Mouse (Mus musculus) heart, adult 9 months (tissue): ENCODE data around the gene Cmtm8.

Experiments used
- DNase-seq, 2 experiments: peaks; one replicate each; pipeline ENCODE4 v3.0.0; 2022; ENCODE audit warnings: low spot score in 2 of 2

Gene Cmtm8

DNA sequence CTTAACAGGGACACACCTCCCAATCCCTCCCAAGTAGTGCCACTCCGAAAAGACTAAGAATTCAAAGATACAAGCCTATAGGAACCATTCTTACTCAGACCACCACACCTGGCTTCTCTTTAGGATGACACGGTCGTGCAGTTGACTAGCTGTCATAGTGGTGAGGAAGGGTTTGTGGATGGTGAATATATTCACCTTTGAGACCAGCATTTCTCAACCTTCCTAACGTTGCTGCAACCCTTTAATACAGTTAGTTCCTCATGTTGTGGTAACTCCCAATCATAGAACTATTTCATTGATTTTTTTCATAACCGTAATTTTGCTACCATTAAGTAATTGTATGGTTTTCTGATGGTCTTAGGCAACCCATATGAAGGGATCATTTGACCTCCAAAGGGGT is 56.8 kb downstream of the Cmtm8 start:
- DNase-seq: no peak

DNA sequence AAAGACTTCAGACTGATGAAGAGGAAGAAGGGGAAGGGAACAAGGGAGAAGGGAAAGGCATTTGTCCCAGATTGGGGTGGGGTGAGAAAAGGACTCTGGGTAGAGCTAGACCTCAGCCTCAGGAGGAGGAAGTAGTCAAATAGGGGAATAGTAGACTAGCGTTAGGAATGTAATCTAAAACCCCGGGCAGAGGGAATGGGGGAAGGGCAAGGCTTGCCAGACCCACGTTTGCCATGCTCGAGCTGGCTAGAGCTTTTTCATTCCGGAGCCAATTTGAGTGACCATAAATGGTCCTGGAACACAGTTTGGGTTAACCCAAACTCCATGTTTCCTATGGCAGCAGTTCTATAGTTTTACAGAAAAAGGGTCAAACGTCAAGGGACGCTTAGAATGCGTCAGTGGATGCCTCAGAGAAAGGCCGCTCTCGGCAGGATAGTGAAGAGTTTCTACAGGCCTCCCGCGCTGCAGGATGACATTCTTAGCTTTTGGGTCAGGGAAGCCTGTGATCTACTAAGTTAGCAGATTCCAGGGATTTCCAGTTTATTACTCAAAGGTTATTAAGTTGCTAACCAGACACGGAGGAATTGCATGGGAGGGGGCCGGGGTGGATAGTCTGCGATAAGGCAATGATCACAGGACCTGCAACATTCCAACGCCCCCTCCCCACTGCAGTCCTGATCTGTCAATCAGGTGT is 58.4 kb downstream of the Cmtm8 start:
- DNase-seq: no peak

DNA sequence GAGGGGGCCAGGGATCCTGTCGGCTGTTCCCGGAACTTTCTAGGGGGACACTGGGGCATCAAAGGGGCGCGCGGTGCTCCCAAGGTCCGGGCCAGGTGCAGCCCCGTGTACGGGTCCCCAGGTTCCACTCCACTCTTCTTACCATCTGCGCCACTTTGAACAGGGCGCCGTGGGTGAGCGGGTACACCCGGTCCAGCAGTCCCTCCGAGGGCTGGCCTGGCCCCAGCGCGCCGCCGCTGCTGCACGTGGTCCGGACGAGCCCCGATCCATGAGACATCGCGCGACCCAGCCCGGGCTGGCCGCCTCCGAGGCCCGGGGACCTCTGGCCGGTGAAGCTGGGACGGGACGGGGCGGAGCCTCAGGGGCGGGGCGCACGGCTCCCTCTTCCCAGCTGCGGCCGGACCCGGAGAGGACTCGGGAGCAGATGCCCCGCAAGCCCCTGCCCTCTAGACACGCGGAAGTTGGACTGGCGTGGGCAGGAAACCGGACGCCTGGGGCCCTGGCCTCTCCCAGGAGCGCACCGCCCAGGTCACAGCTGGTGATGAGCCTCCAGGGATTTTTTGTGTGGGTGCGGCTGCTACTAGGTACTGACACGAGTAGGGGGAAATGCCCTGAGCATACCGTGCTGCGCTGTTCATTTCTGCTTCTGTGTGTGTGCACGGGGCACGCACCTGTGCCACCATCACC is 62.3 kb downstream of the Cmtm8 start, which contains the start of gene Cmtm7:
Cmtm7 (minus strand) TSS at position 331 of the 687 bp plus-strand sequence.
- peak; percentile 85 to 87 for DNase-seq

DNA sequence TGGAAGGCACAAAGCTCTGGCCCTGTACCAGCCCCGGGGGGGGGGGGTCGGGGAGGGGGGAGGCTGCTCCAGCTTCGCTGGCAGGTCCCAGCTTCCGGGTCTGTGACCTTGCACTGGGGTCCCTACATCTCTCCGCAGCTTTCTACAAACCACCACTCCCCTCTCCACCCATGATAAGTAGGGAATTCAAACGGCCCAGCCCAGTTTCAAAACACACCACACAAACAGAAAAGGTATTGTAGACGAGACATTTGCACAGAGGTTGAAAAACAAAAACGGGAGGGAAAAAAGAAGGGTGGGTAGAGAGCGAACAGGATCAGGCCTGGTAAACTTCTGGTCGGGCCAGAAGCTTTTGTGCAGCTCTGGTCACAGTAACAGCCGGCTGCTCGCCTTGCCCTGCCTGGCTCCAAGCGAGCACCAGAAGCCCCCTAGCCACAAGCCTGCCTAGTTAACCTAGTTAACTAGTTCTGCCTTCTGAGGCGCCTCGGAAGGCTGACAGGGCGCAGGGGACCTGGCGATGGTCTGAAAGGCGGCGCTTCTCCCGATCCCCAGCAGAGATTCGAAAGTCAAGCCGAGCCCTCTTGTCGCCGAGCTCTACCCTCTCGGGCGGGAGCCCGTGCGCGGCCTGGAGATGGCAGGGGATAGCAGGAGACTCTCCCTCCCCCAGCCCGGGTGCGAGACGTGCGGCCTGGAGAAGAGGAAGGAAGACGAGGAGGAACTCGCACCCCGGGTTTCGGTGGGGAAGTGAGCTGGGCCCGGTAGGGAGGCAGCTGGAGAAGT is 63.0 kb downstream of the Cmtm8 start:
- DNase-seq: peak; percentile 46 to 67

DNA sequence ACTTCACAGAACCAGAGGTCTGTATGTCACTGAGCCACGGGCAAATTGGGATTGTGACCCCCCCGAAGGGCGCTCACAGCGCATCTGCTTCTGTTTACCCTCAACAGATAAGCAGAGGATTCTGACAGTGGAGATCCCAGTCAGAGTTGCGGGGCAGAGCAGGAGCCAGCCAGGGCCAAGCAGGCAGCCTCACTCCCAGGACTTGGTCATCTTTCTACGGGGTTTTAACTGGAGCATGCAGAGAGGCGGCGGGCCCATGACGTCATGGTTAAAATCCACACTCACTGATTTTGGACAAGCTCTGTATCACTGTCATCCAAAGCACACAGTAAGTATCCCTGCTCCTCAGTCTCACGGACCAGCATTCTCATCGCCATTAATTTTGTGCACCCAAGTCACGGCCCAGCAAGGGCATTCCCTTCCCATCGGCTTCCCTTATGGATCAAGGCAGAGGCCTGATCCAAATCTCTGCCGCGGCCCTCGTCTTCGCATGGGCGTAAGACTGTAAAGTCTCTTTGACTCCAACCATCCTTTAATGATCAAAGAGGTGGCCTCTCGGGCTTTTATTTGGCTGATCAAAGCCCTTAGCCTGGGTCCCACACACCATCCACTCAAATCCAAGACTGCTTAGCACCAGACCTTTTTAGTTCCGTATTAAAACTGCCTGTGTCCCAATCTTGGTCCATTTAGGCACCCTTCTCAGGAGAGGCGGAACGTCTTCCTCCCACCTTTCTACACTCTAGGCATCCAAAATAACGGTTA is 63.8 kb downstream of the Cmtm8 start:
- peak in 1 of 2 experiments; percentile 21 for DNase-seq

DNA sequence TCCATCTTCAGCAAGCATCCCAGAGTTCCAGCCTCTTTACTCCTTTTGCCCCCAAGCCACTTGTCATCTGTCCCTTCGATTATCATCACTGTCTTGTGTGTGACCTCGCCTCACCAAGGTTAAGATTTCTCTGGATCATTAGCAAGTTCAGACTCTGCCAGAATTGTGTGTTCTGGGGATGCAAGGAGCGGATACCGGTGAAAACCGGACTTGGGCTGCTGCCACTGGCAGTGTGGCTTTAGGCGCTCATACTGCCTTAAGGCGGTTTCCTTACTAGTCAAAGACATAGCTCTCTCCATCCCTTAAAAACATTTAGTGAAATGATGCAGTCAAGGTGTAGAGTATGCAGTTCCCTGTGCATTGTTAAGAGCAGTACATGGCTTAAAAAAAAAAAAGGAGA is 65.1 kb downstream of the Cmtm8 start:
- DNase-seq: no peak

DNA sequence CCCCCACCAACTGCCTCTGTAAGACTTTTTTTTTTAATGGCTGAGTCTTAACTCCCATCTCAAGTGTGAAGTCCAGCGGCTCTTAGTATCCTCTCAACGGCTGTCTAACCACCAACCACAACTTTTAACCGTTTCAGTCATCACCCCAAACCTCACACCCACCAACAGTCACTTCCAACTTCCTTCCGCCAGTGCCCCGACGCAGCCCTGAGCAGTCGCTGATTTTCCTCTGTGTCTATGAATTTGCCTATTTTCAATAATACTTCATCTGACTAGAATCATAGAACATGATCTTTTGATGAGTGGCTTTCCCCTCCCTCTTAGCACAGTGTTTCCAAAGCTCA is 65.9 kb downstream of the Cmtm8 start:
- no peak for DNase-seq

DNA sequence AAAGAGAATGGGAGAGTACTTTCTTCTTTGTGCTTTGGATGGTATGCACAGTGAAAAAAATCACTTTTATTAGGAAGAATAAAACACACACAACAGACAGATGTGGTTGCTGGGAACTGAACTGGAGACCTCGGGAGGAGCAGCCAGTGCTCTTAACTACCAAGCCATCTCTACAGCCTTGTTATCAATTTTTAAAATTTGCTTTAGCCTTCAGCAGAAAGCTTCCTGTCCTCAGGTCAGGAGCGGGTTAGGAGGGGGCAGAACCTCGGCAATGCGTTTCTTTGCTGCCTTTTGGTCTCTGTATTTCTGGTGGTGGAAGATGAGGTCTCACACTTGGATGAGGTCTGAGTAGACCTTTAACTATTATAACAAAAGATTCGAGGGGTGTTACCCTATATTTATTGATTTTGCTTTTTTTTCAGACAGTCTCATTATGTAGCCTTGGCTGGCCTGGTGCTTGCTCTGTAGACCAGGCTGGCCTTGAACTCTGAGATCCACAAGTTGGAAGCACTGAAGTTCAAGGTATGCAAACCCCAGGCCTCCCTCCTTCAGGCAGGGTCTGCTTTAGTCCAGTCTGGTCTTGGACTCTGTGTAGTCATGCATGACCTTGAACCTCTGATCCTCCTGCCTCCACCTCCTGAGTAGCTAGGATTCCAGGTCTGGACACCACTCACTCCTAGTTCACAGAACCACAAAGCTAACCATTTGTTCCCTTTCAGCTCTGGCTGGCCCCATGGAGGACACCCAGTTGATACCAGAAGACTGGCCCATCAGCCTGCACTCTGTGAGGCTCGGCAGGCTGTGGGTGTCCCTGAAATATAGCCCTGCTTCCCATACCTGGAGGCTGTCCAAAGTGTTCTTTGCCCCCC is 66.5 kb downstream of the Cmtm8 start:
- no peak for DNase-seq

DNA sequence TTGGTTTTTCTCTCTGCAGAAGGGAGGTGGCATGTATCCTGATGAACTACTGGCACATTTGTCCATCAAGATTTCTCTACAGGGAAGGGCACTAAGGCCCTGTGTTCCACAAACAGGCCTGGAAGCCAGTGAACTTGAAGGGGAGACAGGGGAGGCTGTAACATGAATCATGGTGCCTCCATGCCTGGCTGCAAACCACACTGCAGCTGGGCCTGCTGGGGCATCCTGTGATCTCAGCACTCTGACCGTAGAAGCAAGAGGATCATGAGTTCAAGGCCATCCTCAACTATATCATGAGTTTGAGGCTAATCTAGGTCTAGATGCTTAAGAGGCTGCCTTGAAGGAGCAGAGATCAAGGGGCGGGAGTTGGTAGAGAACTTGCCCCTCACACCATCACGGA is 67.6 kb downstream of the Cmtm8 start:
- no peak for DNase-seq

DNA sequence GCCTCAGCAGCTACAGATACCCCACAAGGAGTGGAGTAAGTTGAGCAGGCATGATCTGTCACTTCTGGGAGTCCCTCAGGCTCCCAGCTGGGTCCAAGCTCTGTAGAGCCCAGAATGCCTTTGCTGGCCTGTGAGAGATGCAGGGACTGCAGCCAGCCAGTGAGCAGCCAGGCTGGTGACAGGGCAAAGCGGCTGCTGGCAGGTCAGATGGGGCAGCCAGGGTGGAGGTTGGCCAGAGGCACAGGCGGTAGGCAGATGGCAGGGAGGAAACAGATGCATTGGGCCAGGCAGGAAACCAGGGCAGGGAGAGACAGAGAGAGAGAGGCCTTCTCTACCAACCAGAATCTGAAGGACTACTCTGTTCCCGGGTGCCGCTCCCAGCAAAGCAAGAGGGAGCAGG is 68.7 kb downstream of the Cmtm8 start:
- DNase-seq: peak; percentile 59

DNA sequence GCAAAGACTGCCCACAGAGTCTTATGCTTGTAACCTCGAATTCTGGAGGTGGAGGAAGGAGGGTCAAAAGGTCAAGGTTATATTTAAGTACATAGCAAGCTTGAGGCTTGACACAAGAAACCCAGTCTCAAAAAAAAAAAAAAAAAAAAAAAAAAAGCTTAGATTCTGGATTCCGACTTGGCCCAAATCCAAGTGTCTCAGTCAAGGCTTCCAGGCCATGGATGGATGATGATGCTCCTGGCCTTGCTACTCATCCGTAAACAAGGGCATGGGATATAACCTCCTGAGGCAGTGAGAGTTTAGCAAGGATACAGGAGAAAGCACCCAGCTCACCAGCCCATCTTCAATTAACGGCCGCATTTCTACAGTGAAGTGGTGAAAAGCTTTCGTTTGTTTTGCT is 69.3 kb downstream of the Cmtm8 start:
- DNase-seq: no peak

DNA sequence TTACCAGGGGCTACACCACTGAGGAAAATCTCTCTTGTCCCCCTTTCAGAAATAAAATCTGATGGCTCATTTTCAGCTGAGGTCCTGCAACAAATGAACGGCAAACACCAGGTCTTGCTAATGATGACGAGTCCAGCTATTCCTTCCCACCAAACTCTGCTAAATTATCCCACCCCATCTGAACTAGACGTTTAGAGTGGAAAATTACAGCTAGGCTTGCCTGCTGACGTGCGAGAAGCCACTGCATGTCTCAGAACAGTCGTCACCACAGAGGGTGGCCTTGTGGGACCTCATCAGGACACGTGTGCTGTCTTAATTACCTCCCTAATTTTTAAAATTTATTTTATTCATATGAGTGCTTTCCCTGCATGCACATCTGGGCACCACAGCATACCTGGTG is 72.4 kb downstream of the Cmtm8 start:
- DNase-seq: no peak

DNA sequence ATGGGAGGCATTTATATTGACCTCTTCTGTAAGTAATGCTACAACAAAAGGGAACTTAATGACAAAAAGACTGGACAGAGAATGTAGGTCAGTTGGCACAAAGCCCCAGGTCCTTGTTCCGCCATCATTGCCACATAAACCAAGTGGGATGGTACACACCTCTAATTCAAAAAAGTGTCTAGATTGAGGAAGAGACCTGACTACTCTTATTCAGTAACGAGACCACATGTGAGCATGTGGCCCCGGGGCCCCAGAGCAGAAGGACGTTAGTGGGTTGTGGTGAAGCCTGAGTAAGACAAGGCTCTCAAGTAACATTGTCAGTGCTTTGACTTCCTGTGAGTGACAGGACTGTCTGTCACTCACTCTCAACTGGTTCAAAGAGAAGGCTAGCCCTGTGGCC is 73.7 kb downstream of the Cmtm8 start:
- DNase-seq: no peak

DNA sequence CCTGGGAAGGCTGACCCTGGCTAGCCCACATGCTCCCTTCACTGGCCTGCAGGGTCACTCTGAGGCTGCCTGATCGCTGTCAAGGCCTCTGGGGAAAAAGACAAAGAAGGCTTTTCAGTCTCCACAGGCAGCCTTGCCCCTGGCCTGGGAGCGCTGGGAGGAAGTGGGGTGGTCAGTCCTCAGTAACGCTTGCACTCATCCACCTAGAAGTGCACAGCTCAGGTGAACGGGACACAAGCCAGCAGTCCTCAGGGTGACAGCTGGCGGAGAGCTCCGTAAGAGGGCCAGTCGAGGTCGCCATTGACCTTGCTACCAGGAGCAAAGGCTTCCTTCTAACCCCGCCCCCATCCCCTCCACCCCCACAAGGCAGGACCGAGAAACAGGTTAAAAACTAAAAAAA is 75.9 kb downstream of the Cmtm8 start:
- DNase-seq: no peak

DNA sequence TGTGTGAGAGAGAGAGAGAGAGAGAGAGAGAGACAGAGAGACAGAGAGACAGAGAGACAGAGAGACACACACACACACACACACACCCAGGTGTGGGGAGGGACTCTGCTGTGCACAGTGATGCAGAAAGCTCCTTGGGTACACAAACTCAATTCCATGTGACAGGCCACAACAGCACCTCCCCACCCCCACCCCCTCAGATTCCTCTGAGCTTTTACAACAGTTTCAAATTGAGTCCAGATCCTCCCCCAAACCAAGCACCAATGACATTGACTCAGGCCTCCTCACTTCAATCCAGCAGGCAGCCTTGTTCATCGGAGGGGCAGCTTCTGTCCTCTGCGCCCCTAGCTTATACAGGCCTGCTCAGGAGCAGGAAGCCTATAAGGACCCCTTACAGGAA is 76.4 kb downstream of the Cmtm8 start:
- no peak for DNase-seq

DNA sequence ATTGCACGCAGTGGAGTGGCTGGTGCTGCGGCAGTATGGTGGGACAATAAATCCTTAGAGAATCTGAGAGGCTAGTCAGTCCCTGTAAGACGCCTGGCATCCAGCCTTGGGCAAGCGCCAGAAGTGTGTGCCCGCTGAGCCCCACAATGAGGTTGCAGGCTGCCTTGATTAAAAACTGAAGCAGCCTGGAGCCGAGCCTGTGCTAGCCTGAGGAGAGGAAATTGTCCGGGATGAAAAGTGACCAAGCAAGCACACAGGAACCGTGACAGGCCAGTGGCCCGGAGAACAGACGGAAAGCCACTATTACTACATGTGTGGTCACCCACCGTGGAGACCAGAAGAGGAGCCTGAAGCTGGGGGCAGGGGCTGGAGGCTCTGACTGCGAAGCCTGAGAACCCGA is 76.9 kb downstream of the Cmtm8 start:
- DNase-seq: no peak

DNA sequence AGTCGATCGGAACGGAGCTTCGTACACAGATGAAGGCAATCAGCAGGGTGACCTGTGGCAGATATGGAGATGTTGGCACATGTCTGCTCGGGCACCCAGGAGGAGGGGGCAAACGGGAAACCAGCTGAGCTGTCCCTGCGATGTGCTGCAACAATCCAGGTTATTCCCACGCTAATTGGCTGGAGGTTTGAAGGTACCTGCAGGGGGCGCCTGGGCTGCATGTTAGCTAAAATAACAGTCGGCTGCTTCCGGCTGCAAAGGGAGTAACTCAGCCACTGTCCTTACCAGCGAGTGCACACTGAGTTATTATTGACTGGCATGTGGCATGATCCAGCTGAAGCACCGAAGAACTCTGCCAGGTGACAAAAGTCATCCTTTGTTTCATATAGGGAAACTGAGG is 80.6 kb downstream of the Cmtm8 start:
- no peak for DNase-seq

DNA sequence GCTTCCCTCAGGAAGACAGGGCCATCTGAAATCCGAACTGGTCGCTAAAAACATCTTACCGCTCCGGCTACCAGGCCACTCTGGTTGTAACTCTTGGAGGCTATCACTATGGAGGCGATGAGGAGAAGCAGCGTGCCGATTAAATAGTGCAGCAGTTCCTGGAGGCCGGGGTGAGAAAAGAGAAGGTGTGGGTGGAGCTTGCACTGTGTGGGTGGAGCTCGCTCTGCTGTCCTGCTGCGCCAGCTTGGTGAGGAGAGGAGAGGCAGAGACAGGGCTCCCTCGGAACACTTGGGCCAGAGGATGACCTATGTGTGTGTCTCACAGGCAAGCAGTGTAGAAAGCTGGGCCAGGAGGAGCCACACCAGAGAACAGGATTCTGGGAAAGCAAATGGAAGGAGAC is 82.1 kb downstream of the Cmtm8 start:
- DNase-seq: no peak

DNA sequence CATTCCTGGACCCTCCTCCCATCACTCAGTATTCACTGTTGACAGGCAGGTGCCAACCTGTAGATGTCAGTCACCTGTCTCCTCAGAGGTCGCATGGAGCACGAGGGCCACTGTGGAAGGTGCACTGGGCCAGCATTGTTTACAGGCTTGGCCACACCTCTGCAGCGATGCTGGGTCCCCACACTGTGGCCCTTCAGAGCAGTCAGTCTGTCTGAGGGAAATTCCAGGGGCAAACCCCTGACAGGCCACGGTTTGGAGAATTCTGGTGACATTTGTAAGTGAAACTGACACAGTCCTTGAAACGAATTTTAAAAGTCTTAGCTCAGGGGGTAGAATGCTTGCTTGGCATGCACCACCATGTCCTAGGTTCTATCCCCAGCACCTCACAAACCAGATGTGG is 83.6 kb downstream of the Cmtm8 start:
- no peak for DNase-seq

DNA sequence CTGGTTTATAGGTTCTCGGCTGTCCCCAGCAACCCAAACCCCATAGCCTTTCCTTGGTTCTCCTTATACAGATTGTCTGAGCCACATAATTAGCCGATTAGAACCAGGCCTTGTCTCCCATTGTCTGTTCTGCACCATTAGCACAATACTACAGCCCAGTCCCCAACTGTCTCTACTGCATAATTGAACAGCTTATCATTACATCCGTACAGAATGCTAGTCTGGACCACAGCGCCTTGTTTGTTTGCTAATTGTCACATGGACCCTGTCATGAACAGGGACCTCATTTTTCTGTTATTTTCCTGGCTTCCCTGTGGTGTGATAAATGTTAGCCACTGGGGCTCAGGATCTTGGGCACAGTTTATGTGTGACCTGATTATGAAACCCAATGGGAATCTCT is 84.1 kb downstream of the Cmtm8 start:
- DNase-seq: no peak

DNA sequence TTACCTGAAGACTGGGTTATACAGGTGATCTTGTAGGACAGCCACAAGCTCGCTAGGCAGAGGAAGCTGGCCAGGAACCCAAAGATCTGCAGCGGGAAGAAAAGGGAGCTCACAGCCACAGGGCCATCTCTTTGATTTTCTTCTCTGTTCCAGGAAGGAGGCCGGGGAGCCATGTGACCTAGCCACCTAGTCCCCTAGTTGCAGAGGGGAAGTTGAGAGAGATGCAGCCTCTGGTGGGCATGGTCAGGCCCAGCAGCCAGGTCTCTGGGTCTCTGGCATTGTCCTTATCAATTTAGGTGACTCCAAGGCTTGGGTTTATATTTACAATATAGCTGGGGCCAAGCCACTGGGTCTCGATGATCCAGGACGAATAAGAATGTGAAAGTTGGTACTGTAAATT is 85.2 kb downstream of the Cmtm8 start:
- DNase-seq: no peak
